Mouse (Mus musculus): ENCODE measurements around the gene Gm4297. TPM values are rescaled to one million over a fixed set of nuclear protein-coding genes. Genes with fewer than 3 reads are reported as not detected.
"Not testable (repeated sequence)": the region's sequence is repeated elsewhere in the genome, so short reads cannot be mapped to it uniquely, and the experiment has no call there.

Gene Gm4297
- total RNA-seq (2012; rRNA removed) = not detected in 2 replicates

DNA sequence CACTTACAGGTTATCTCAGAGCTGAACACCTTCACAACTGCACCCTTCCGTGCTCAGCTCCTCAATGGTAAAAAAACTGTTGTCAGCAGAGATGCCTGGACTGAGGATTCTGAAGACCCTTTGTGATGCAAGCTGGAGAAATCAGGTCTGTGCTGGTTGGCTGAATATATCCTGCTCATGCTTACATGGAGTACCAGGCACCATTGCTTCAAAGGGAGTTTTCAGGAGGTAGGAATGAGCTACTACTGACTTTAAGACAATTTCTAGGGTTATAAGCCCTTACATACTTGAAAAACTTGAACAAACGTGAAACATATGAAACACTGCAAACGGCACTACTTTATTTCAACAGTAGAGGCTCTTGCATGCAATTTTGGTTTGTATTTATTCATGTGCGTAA lies at the start of gene Gm4297:
Gm4297 (minus strand) TSS at position 101 of the 400 bp plus-strand sequence.
- in situ Hi-C loops (cut with MboI; ENCODE audit: low sequenced_read_pairs in 2 of 2, unreplicated experiment in 2 of 2); DNase-seq (ENCODE audit: low read depth, low spot score); H3K9ac ChIP-seq (ENCODE audit: insufficient read depth, low read depth, low read length, poor library complexity, severe bottlenecking): not testable (repeated sequence)

More for the DNA sequence above, at the start of gene Gm4297:
- H3K9me3 ChIP-seq (ENCODE audit: control insufficient read depth, insufficient read depth, low read depth, low read length); H3K36me3 ChIP-seq (ENCODE audit: control insufficient read depth, insufficient read depth, low read length, poor library complexity, severe bottlenecking); H3K4me1 ChIP-seq (ENCODE audit: control insufficient read depth in 2 of 2, insufficient read depth in 2 of 2, low read length in 2 of 2, poor library complexity in 1 of 2); H3K27ac ChIP-seq (ENCODE audit: insufficient read depth, low read depth, low read length, poor library complexity, severe bottlenecking); H3K4me3 ChIP-seq (ENCODE audit: insufficient read depth in 1 of 2, low read depth in 1 of 2, low read length in 2 of 2, poor library complexity in 1 of 2, severe bottlenecking in 1 of 2): not testable (repeated sequence)

Other genes starting within 250 kb of the Gm4297 start
- gene Gm5934, start 74.1 kb downstream of the Gm4297 start, total RNA-seq (2012; rRNA removed) = not detected in 2 replicates
- gene Gm5935, start 200.3 kb upstream of the Gm4297 start, total RNA-seq (2012; rRNA removed) = not detected in 2 replicates